Mouse (Mus musculus) heart, postnatal 14 days (tissue): ENCODE data around the gene Fam168a. TPM values are rescaled to one million over a fixed set of nuclear protein-coding genes. Genes with fewer than 3 reads are reported as not detected.

Experiments used
- microRNA-seq, 2 experiments: library from miRNA; unstranded; fragments of <30 nt; microRNA quantifications; one replicate each; pipeline ENCODE4 v1.2.0; 2021 to 2022
- total RNA-seq, 2 experiments: library from RNA; stranded (reverse); gene quantifications; 2 replicates each; pipeline ENCODE4 v1.2.3; 2021

The Fam168a gene
- total RNA-seq, 2 experiments from 2014 or later = 46.6 to 50.7 TPM

Small RNA genes within 50 kb of the gene (microRNA-seq; reads per million reads assigned to microRNA genes)
- gene Mir3102 = 198 to 904 reads per million in 2 experiments

Other genes starting within 250 kb of the Fam168a start
- 10 to 100 TPM; 50.0 to 74.5 TPM for gene Ucp3, start 233.6 kb upstream of the Fam168a start, total RNA-seq
- gene Ucp2, start 213.3 kb upstream of the Fam168a start, total RNA-seq = 100 to 1,000 TPM; 781 to 850 TPM
- gene Dnajb13, start 191.7 kb upstream of the Fam168a start, total RNA-seq = not detected
- 10 to 100 TPM; 13.0 to 13.3 TPM for gene Coa4, start 169.6 kb upstream of the Fam168a start, total RNA-seq
- 10 to 100 TPM; 66.0 to 67.1 TPM for gene Rab6a, start 99.2 kb upstream of the Fam168a start, total RNA-seq
- 10 to 100 TPM; 65.9 to 70.4 TPM for gene Mrpl48, start 98.3 kb upstream of the Fam168a start, total RNA-seq
- gene Plekhb1, start 44.2 kb upstream of the Fam168a start, total RNA-seq = 1 to 10 TPM; 1.8 to 2.3 TPM
- gene Relt, start 156.8 kb downstream of the Fam168a start, total RNA-seq = 1 to 10 TPM; 2.4 to 3.3 TPM
- gene Arhgef17, start 225.5 kb downstream of the Fam168a start, total RNA-seq = 10 to 100 TPM; 30.3 to 31.6 TPM